Mouse (Mus musculus) stomach, embryonic 15.5 days (tissue): Measurements from ENCODE around the gene Gapt. TPM values are rescaled to one million over a fixed set of nuclear protein-coding genes. Genes with fewer than 3 reads are reported as not detected.

Source experiments
- ATAC-seq: fragments of 200-750 bp; cut with Nextera tagmentation; 2 replicates; pipeline ENCODE4 v1.8.0; 2017; ENCODE audit warnings: low read depth, moderate number of reproducible peaks, moderate TSS enrichment; ENCODE audit not compliant: insufficient read depth, low FRiP score
- H3K27ac ChIP-seq: fragments of 300-500 bp; sonication (generic); 2 replicates; pipeline ENCODE4 v1.5.1; 2015; ENCODE audit warnings: mild to moderate bottlenecking, inconsistent platforms
- H3K27me3 ChIP-seq: fragments of 300-500 bp; sonication (generic); replicated peaks from 2 replicates; pipeline ENCODE4 v1.6.1; 2015; ENCODE audit warnings: inconsistent platforms
- H3K36me3 ChIP-seq: fragments of 300-500 bp; sonication (generic); 2 replicates; pipeline ENCODE4 v1.6.1; 2015; ENCODE audit warnings: inconsistent platforms
- H3K4me1 ChIP-seq: fragments of 300-500 bp; sonication (generic); 2 replicates; pipeline ENCODE4 v1.6.1; 2015; ENCODE audit warnings: inconsistent platforms
- H3K4me2 ChIP-seq: fragments of 300-500 bp; sonication (generic); 2 replicates; pipeline ENCODE4 v1.6.1; 2015; ENCODE audit warnings: mild to moderate bottlenecking, inconsistent platforms
- H3K4me3 ChIP-seq: fragments of 300-500 bp; sonication (generic); replicated peaks from 2 replicates; pipeline ENCODE4 v1.5.1; 2015; ENCODE audit warnings: inconsistent platforms
- H3K9ac ChIP-seq: fragments of 300-500 bp; sonication (generic); 2 replicates; pipeline ENCODE4 v1.6.1; 2015; ENCODE audit warnings: inconsistent platforms
- H3K9me3 ChIP-seq: fragments of 300-500 bp; sonication (generic); 2 replicates; pipeline ENCODE4 v1.6.1; 2016; ENCODE audit warnings: inconsistent platforms
- WGBS: fragments of 180-500 bp; shearing (Covaris S2); methylation state at CpG from one replicate; pipeline ENCODE4 v1.1.7; 2015; 5-methylcytosine and 5-hydroxymethylcytosine counted together
- polyA plus RNA-seq: library from polyadenylated mRNA; unstranded; fragments of >200 nt; fragmentation: Nextera tagmentation; extraction: Ambion mirVana; gene quantifications from 2 replicates; pipeline ENCODE4 v1.2.1, GENCODE M21; 2015

Gene Gapt
- polyA plus RNA-seq, 1 experiment from 2014 or later: 1.0 TPM

GRCm38 (mm10) chr13:110332958-110333597 lies 23.9 kb downstream of the Gapt start:
- Histone ChIP-seq H3K4me3 (no peak overlapping the region), H3K27ac (no peak overlapping the region), H3K9ac (no peak overlapping the region), H3K4me2 (no peak overlapping the region), H3K4me1 (no peaks in the 10 kb centered on the region), H3K36me3 (no peaks in the 10 kb centered on the region), H3K9me3 (no peaks in the 10 kb centered on the region), H3K27me3 (no peaks in the 10 kb centered on the region)
- WGBS: 90% methylated on average over 14 of the region's 14 CpGs
- no peak for ATAC-seq

- Histone ChIP-seq H3K27me3 (no peaks in the 10 kb centered on the region), H3K4me2 (no peak overlapping the region), H3K27ac (no peak overlapping the region), H3K36me3 (no peaks in the 10 kb centered on the region), H3K9me3 (no peaks in the 10 kb centered on the region), H3K9ac (no peak overlapping the region), H3K4me1 (no peaks in the 10 kb centered on the region), H3K4me3 (no peak overlapping the region)
- 49% methylated on average over 4 of the region's 4 CpGs for WGBS
- no peak for ATAC-seq
Measured at GRCm38 (mm10) chr13:110318746-110319145, 38.3 kb downstream of the Gapt start.

GRCm38 (mm10) chr13:110307188-110307587 lies 49.8 kb downstream of the Gapt start:
- no peak for ATAC-seq
- no peak overlapping the region for H3K4me2 ChIP-seq

More at GRCm38 (mm10) chr13:110307188-110307587, 49.8 kb downstream of the Gapt start:
- WGBS: 84% methylated on average over 5 of the region's 5 CpGs
- Histone ChIP-seq H3K4me1 (no peaks in the 10 kb centered on the region), H3K27me3 (no peaks in the 10 kb centered on the region), H3K36me3 (no peaks in the 10 kb centered on the region), H3K9ac (no peak overlapping the region), H3K4me3 (no peak overlapping the region), H3K27ac (no peak overlapping the region), H3K9me3 (no peaks in the 10 kb centered on the region)

Other genes with a start within 250 kb of the Gapt start
- gene Rab3c, start 76.2 kb downstream of the Gapt start, polyA plus RNA-seq: 4.7 and 4.8 TPM in 2 replicates
- gene Plk2, start 37.8 kb upstream of the Gapt start, polyA plus RNA-seq: 109 and 134 TPM in 2 replicates